Mouse (Mus musculus) neural tube, embryonic 11.5 days (tissue): ENCODE data around the gene Tchp. TPM values are rescaled to one million over a fixed set of nuclear protein-coding genes. Genes with fewer than 3 reads are reported as not detected.

ENCODE experiments used
- ATAC-seq: fragments of 200-750 bp; cut with Nextera tagmentation; 2 replicates; pipeline ENCODE4 v1.8.0; 2017; ENCODE audit warnings: moderate number of reproducible peaks, mild to moderate bottlenecking, moderate TSS enrichment, moderate library complexity; ENCODE audit not compliant: insufficient read depth, low FRiP score, low TSS enrichment
- DNase-seq: peaks from one replicate; pipeline ENCODE4 v3.0.0-alpha.2; 2015; ENCODE audit warnings: low spot score
- H3K27ac ChIP-seq: fragments of 300-500 bp; sonication (generic); 2 replicates; pipeline ENCODE4 v1.5.1; 2014; ENCODE audit warnings: low read depth, mild to moderate bottlenecking, low read length
- H3K27me3 ChIP-seq: fragments of 300-500 bp; sonication (generic); 2 replicates; pipeline ENCODE4 v1.6.1; 2014; ENCODE audit warnings: mild to moderate bottlenecking, low read length, mixed read lengths; ENCODE audit not compliant: control insufficient read depth, insufficient read depth
- H3K36me3 ChIP-seq: fragments of 300-500 bp; sonication (generic); 2 replicates; pipeline ENCODE4 v1.6.1; 2014; ENCODE audit warnings: mild to moderate bottlenecking, low read length, moderate library complexity, mixed read lengths; ENCODE audit not compliant: control insufficient read depth, insufficient read depth
- H3K4me1 ChIP-seq: fragments of 300-500 bp; sonication (generic); 2 replicates; pipeline ENCODE4 v1.6.1; 2014; ENCODE audit warnings: low read length, mixed read lengths; ENCODE audit not compliant: control insufficient read depth, insufficient read depth
- H3K4me2 ChIP-seq: fragments of 300-500 bp; sonication (generic); 2 replicates; pipeline ENCODE4 v1.6.1; 2014; ENCODE audit warnings: low read depth, mild to moderate bottlenecking, moderate library complexity
- H3K4me3 ChIP-seq: fragments of 300-500 bp; sonication (generic); 2 replicates; pipeline ENCODE4 v1.5.1; 2014; ENCODE audit warnings: low read depth, low read length
- H3K9ac ChIP-seq: fragments of 300-500 bp; sonication (generic); 2 replicates; pipeline ENCODE4 v1.6.1; 2014; ENCODE audit warnings: mild to moderate bottlenecking, low read length
- H3K9me3 ChIP-seq: fragments of 300-500 bp; sonication (generic); 2 replicates; pipeline ENCODE4 v1.6.1; 2016; ENCODE audit warnings: low read length; ENCODE audit not compliant: control insufficient read depth
- WGBS: fragments of 180-500 bp; shearing (Covaris S2); extraction: QIAGEN DNeasy Blood & Tissue Kit; methylation state at CpG from one replicate; pipeline ENCODE4 v1.1.7; 2014; 5-methylcytosine and 5-hydroxymethylcytosine counted together
- polyA plus RNA-seq: library from polyadenylated mRNA; unstranded; fragments of >200 nt; fragmentation: Nextera tagmentation; extraction: Ambion mirVana; gene quantifications from 2 replicates; pipeline ENCODE4 v1.2.1, GENCODE M21; 2014

The Tchp gene
- 12.8 and 14.3 TPM in 2 replicates for polyA plus RNA-seq

DNA sequence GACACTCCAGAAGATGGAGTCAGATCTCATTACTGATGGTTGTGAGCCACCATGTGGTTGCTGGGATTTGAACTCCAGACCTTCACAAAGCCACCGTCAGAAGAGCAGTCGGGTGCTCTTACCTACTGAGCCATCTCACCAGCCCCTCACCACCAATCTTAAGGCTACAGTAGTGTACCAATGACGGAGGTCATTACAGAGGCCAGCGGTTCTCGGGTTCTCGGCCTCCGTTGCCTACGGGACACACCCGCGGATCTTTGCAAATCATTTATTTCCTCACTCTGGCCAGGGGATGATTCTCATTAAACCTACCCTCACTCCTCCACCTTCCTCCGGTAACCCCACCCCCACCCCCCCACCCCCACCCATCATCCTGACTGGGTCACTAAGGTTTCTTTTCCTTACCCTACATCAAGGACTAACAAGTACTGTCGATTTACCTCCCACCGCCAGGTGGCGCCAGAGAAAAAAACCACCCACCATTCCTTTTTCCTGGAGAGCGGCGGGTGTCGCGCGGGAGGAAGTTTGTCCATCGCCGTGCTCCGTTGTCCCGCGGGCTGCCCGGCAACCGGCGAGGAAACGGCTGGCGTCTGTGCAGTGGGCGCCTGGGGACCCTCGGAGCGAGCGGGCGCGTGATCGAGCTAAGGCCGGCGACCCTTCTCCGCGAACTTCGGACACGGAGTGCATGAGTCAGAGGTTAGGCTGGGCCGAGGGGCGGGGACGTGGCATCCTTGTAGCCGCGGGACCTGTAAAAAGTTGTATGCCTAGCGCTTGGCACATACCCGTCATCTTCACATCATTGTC is at the start of gene Tchp:
TSS of gene Tchp (plus strand) at position 496 of the 804 bp plus-strand sequence.
- H3K36me3 ChIP-seq = peaks cover 2% of the 10 kb centered on the region; the same call in 1 of the 2 replicates
- H3K4me3 ChIP-seq = peak within 1 kb of the TSS; percentile 82
- H3K9me3 ChIP-seq = no peaks in the 10 kb centered on the region
- DNase-seq = peak; percentile 96
- peak within 1 kb of the TSS; percentile 76 for H3K9ac ChIP-seq
- peaks cover 7% of the 10 kb centered on the region; the same call in 1 of the 2 replicates for H3K4me1 ChIP-seq
- H3K27me3 ChIP-seq = no peaks in the 10 kb centered on the region
- peak; percentile 80 for ATAC-seq
- WGBS = 2% methylated on average over 49 of the region's 49 CpGs
- no peak within 1 kb of the TSS for H3K27ac ChIP-seq
- H3K4me2 ChIP-seq = peak within 1 kb of the TSS; percentile 80

DNA sequence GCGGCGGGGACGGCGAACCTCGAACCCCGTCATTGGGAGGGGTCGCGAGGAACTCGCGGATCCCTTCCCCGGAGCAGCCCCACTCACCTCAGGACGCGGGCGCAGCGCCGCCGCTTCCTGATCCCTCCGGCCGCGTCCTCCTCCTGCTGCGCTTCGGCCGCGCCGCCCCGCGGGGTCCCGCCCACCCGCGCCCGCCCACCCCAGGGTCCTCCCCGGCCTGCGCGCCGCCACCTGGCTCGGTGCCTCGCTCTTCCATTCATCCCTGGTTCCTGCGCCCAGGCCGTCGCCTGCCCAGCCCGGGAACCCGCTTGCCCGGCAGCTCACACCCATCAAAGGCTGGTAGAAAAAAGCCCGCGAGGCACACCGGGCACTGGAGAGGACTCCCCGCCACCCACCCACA is 49.3 kb upstream of the Tchp start, which contains the start of gene Trpv4:
TSS of gene Trpv4 (minus strand) at position 167 of the 400 bp plus-strand sequence.
- Histone ChIP-seq H3K36me3 (no peaks in the 10 kb centered on the region), H3K4me1 (0 out of 2 replicates have a peak, but pooled peaks cover 4% of the 10 kb centered on the region), H3K9ac (peak within 1 kb of the TSS; percentile 26), H3K4me3 (peak within 1 kb of the TSS; percentile 34), H3K27ac (no peak within 1 kb of the TSS), H3K4me2 (peak within 1 kb of the TSS; percentile 61), H3K9me3 (no peaks in the 10 kb centered on the region), H3K27me3 (peaks cover 36% of the 10 kb centered on the region)
- no peak for ATAC-seq
- DNase-seq = no peak
- 2% methylated on average over 40 of the region's 47 CpGs for WGBS

DNA sequence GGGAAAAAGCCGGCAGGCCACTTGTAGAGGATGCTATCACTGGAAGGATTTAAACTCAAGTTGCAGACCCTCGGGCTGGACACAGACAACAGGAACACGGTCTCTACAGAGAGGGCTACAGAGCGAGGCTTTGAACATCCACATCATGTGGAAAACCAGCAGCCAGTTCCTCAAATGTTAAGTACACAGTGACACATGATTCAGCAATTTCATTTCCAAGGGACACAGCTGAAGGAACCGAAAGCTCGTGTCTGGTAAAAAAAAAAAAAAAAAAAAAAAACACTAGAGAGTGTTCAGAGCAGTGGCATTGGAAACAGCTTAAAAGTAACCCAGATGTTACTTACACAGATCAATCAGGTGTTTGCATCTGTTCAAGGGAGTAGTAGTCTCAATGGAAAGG is 46.5 kb upstream of the Tchp start:
- no peak overlapping the region for H3K27ac ChIP-seq
- DNase-seq (no peak), ATAC-seq (no peak)
- H3K27me3 ChIP-seq = peaks cover 33% of the 10 kb centered on the region
- H3K4me2 ChIP-seq = no peak overlapping the region
- WGBS = 72% methylated on average over 6 of the region's 6 CpGs
- H3K9ac ChIP-seq = no peak overlapping the region
- H3K4me3 ChIP-seq = no peak overlapping the region
- H3K9me3 ChIP-seq = no peaks in the 10 kb centered on the region
- H3K4me1 ChIP-seq = 0 out of 2 replicates have a peak, but pooled peaks cover 4% of the 10 kb centered on the region
- H3K36me3 ChIP-seq = no peaks in the 10 kb centered on the region

DNA sequence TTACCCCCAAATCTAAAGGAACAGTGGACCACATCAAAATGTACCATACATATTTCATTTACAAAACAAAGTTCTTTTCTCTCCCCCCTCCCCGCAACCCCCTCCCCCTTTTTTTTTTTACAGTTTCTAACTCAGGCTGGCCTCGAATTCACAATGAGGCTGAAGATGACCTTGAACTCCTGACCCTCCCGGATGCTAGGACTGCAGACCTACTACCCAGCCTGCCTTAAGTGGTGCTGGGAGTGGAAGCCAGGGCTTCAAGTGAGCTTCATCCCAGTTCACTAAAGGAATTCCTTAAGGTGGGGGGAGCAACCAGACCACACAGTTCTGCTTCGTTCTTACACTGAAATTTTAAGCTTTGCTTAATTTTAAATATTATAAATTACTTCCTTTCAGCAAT is 43.4 kb upstream of the Tchp start:
- no peaks in the 10 kb centered on the region for H3K4me1 ChIP-seq
- no peak overlapping the region for H3K4me2 ChIP-seq
- no peak overlapping the region for H3K27ac ChIP-seq
- no peaks in the 10 kb centered on the region for H3K9me3 ChIP-seq
- 65% methylated on average over 4 of the region's 4 CpGs for WGBS
- DNase-seq (no peak), ATAC-seq (no peak)
- no peaks in the 10 kb centered on the region for H3K36me3 ChIP-seq
- H3K27me3 ChIP-seq = peaks cover 4% of the 10 kb centered on the region; the same call in 1 of the 2 replicates
- no peak overlapping the region for H3K4me3 ChIP-seq
- H3K9ac ChIP-seq = no peak overlapping the region

DNA sequence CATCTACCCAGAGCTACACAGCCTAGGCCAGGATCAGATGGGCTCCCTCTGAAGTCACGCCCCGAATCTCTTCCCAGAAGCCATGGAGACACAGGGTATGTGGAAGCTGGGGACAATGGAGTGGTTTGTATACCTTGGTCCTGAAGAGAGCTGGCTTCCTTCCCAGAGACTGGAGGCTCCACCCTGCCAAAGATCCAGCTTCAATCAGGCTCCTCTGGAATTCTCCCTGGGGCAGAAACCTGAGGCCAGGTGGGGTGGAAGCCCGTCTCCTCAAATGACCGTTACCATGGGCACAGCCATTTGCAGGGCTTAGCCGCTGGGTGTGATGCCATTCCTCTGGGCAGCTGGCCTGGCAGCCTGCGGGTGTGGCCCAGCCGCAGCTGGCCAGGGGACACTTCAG is 42.8 kb upstream of the Tchp start:
- no peaks in the 10 kb centered on the region for H3K27me3 ChIP-seq
- H3K9me3 ChIP-seq = no peaks in the 10 kb centered on the region
- no peak overlapping the region for H3K27ac ChIP-seq
- H3K36me3 ChIP-seq = no peaks in the 10 kb centered on the region
- 81% methylated on average over 7 of the region's 7 CpGs for WGBS
- no peak overlapping the region for H3K4me2 ChIP-seq
- no peak overlapping the region for H3K4me3 ChIP-seq
- ATAC-seq = no peak
- H3K9ac ChIP-seq = no peak overlapping the region
- DNase-seq = no peak
- no peaks in the 10 kb centered on the region for H3K4me1 ChIP-seq

DNA sequence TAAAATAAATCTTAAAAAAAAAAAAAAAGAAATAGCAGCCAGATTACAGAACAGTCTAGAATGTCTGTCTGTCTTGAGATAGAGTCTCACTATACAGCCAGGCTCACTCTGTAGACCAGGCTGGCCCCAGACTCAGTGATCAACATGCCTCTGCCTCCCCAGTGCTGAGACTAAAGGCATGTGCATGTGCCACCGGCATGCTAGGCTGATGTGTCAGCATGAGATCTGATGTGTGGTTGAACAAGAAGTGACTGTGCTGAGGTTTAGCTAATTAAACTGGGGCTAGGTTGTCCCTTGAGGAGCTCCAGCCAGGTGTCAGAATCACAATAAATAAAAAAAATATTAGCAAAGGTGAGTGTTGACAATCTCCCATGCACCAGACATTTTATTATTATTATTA is 40.9 kb upstream of the Tchp start:
- ATAC-seq (no peak), DNase-seq (no peak)
- Histone ChIP-seq H3K36me3 (no peaks in the 10 kb centered on the region), H3K9me3 (no peaks in the 10 kb centered on the region), H3K4me3 (no peak overlapping the region), H3K4me2 (no peak overlapping the region; the same call in 1 of the 2 replicates), H3K9ac (no peak overlapping the region), H3K4me1 (no peaks in the 10 kb centered on the region), H3K27me3 (no peaks in the 10 kb centered on the region), H3K27ac (no peak overlapping the region)
- 82% methylated on average over 1 of the region's 1 CpGs for WGBS

DNA sequence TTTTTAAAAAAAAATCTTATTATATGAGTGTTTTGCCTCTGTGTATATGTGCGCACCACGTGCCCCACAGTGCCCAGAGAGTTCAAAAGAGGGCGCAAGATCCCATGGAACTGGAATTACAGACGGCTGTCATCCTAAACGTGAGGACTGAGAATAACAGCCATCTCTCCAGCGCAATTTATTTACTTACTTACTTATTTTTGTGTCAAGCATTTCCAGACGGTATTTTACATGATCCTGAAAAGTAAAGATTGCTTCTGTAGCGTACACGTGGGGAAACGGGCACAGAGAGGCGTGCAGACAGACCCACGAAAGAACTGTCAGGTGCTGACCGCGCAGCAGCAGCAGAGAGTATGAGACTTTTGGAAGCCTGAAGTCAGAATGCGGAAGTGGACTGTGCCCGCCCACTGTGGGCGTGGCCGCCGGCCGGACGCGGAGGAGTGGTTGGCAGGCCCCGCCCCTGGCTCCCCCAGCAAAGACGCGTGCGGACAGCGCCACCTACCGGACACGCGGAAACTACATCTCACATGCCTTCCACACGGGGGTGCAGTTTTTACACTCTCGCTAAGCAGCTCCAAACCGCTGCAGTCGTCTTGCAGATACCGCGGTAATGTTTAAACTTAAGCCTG is 40.2 kb upstream of the Tchp start:
- Histone ChIP-seq H3K27ac (no peak overlapping the region), H3K27me3 (no peaks in the 10 kb centered on the region), H3K9ac (no peak overlapping the region), H3K4me1 (no peaks in the 10 kb centered on the region), H3K9me3 (no peaks in the 10 kb centered on the region), H3K4me3 (peak overlapping the region; percentile 21; the same call in 1 of the 2 replicates), H3K36me3 (no peaks in the 10 kb centered on the region), H3K4me2 (peak overlapping the region; percentile 46)
- WGBS = 5% methylated on average over 36 of the region's 36 CpGs
- peak; percentile 89 for ATAC-seq
- DNase-seq = peak; percentile 99

DNA sequence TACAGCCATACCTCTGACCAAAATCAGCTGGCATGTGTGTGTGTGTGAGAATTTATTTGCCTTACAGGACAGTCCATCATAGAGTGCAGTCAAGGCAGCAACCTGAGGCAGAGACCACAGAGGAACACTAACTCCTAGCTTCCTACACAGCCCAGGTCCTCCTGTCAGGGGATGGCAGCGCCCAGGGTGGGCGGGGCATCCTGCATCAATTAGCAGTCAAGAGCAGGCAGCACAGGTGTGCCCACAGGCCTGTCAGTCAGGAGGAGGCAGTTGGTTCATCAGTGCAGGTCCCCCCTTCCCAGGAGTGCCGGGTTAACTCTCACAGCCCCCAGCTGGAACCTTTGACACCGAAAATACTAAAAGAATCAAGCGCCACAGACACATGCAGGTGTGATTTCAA is 38.5 kb upstream of the Tchp start:
- Histone ChIP-seq H3K4me1 (no peaks in the 10 kb centered on the region), H3K9me3 (no peaks in the 10 kb centered on the region), H3K27ac (no peak overlapping the region), H3K27me3 (no peaks in the 10 kb centered on the region), H3K4me3 (no peak overlapping the region), H3K36me3 (no peaks in the 10 kb centered on the region; the same call in 1 of the 2 replicates), H3K9ac (no peak overlapping the region), H3K4me2 (no peak overlapping the region)
- 93% methylated on average over 5 of the region's 5 CpGs for WGBS
- no peak for ATAC-seq
- no peak for DNase-seq
